Mouse (Mus musculus) intestine, embryonic 15.5 days (tissue): Measurements from ENCODE around the gene Taf3. TPM values are rescaled to one million over a fixed set of nuclear protein-coding genes. Genes with fewer than 3 reads are reported as not detected.

Experiments used
- ATAC-seq: fragments of 200-750 bp; cut with Nextera tagmentation; 2 replicates; pipeline ENCODE4 v1.8.0; 2017; ENCODE audit warnings: moderate TSS enrichment, moderate library complexity
- H3K27ac ChIP-seq: fragments of 300-500 bp; sonication (generic); 2 replicates; pipeline ENCODE4 v1.5.1; 2015; ENCODE audit warnings: mild to moderate bottlenecking, inconsistent platforms
- H3K27me3 ChIP-seq: fragments of 300-500 bp; sonication (generic); replicated peaks from 2 replicates; pipeline ENCODE4 v1.6.1; 2015; ENCODE audit warnings: inconsistent platforms
- H3K36me3 ChIP-seq: fragments of 300-500 bp; sonication (generic); 2 replicates; pipeline ENCODE4 v1.6.1; 2015; ENCODE audit warnings: inconsistent platforms
- H3K4me1 ChIP-seq: fragments of 300-500 bp; sonication (generic); replicated peaks from 2 replicates; pipeline ENCODE4 v1.6.1; 2015; ENCODE audit warnings: inconsistent platforms
- H3K4me2 ChIP-seq: fragments of 300-500 bp; sonication (generic); replicated peaks from 2 replicates; pipeline ENCODE4 v1.6.1; 2015; ENCODE audit warnings: mild to moderate bottlenecking, inconsistent platforms
- H3K4me3 ChIP-seq: fragments of 300-500 bp; sonication (generic); replicated peaks from 2 replicates; pipeline ENCODE4 v1.5.1; 2015; ENCODE audit warnings: inconsistent platforms
- H3K9ac ChIP-seq: fragments of 300-500 bp; sonication (generic); 2 replicates; pipeline ENCODE4 v1.6.1; 2015; ENCODE audit warnings: inconsistent platforms
- H3K9me3 ChIP-seq: fragments of 300-500 bp; sonication (generic); 2 replicates; pipeline ENCODE4 v1.6.1; 2016; ENCODE audit warnings: inconsistent platforms
- WGBS: fragments of 180-500 bp; shearing (Covaris S2); methylation state at CpG from one replicate; pipeline ENCODE4 v1.1.7; 2015; 5-methylcytosine and 5-hydroxymethylcytosine counted together
- polyA plus RNA-seq: library from polyadenylated mRNA; unstranded; fragments of >200 nt; fragmentation: Nextera tagmentation; extraction: Ambion mirVana; gene quantifications from 2 replicates; pipeline ENCODE4 v1.2.1, GENCODE M21; 2015

Gene Taf3
- polyA plus RNA-seq = 11.1 and 11.3 TPM in 2 replicates

GRCm38 (mm10) chr2:10048461-10048860, at the start of gene Taf3:
TSS of gene Taf3 (minus strand) at chr2:10048596.
- peak within 1 kb of the TSS; percentile 86 for H3K4me3 ChIP-seq
- H3K27me3 ChIP-seq = no peaks in the 10 kb centered on the region
- under 1% methylated on average over 36 of the region's 36 CpGs for WGBS
- H3K27ac ChIP-seq = 0 out of 2 replicates have a peak within 1 kb of the TSS, but pooled peaks have one; percentile 40
- H3K4me1 ChIP-seq = peaks cover 3% of the 10 kb centered on the region
- H3K4me2 ChIP-seq = peak within 1 kb of the TSS; percentile 84
- no peaks in the 10 kb centered on the region for H3K9me3 ChIP-seq
- H3K9ac ChIP-seq = peak within 1 kb of the TSS; percentile 80
- peak; percentile 93 for ATAC-seq
- H3K36me3 ChIP-seq = no peaks in the 10 kb centered on the region

GRCm38 (mm10) chr2:10094327-10095100, 46.1 kb upstream of the Taf3 start:
- no peak overlapping the region for H3K4me2 ChIP-seq
- ATAC-seq = peak; percentile 79
- H3K9me3 ChIP-seq = no peaks in the 10 kb centered on the region
- 66% methylated on average over 14 of the region's 14 CpGs for WGBS
- peaks cover 15% of the 10 kb centered on the region for H3K36me3 ChIP-seq
- no peak overlapping the region for H3K4me3 ChIP-seq
- no peaks in the 10 kb centered on the region for H3K27me3 ChIP-seq
- H3K9ac ChIP-seq = no peak overlapping the region
- no peaks in the 10 kb centered on the region for H3K4me1 ChIP-seq
- H3K27ac ChIP-seq = no peak overlapping the region

GRCm38 (mm10) chr2:10087256-10087850, 39.0 kb upstream of the Taf3 start:
- Histone ChIP-seq H3K4me2 (no peak overlapping the region), H3K27me3 (no peaks in the 10 kb centered on the region), H3K4me3 (no peak overlapping the region), H3K36me3 (peaks cover 26% of the 10 kb centered on the region), H3K4me1 (no peaks in the 10 kb centered on the region), H3K27ac (no peak overlapping the region), H3K9me3 (no peaks in the 10 kb centered on the region), H3K9ac (no peak overlapping the region)
- no peak for ATAC-seq
- WGBS = 81% methylated on average over 8 of the region's 8 CpGs

- no peak overlapping the region for H3K27ac ChIP-seq
These were observed 34.3 kb upstream of the Taf3 start for GRCm38 (mm10) chr2:10082737-10083136.

GRCm38 (mm10) chr2:10081453-10082080, 33.2 kb upstream of the Taf3 start:
- peak overlapping the region; percentile 78 for H3K4me3 ChIP-seq
- peaks cover 6% of the 10 kb centered on the region; the same call in 1 of the 2 replicates for H3K36me3 ChIP-seq
- H3K27me3 ChIP-seq = no peaks in the 10 kb centered on the region
- H3K4me2 ChIP-seq = peak overlapping the region; percentile 65
- WGBS = 81% methylated on average over 5 of the region's 5 CpGs
- peaks cover 26% of the 10 kb centered on the region for H3K4me1 ChIP-seq
- H3K9me3 ChIP-seq = no peaks in the 10 kb centered on the region
- no peak overlapping the region for H3K27ac ChIP-seq
- ATAC-seq = no peak
- H3K9ac ChIP-seq = no peak overlapping the region

More at GRCm38 (mm10) chr2:10082737-10083136, 34.3 kb upstream of the Taf3 start:
- Histone ChIP-seq H3K9ac (no peak overlapping the region), H3K36me3 (peaks cover 9% of the 10 kb centered on the region; the same call in 1 of the 2 replicates), H3K4me1 (peaks cover 22% of the 10 kb centered on the region), H3K27me3 (no peaks in the 10 kb centered on the region), H3K4me3 (no peak overlapping the region), H3K9me3 (no peaks in the 10 kb centered on the region), H3K4me2 (no peak overlapping the region)
- ATAC-seq = no peak
- 77% methylated on average over 1 of the region's 1 CpGs for WGBS

- Histone ChIP-seq H3K4me3 (peak within 1 kb of the TSS; percentile 78), H3K27me3 (no peaks in the 10 kb centered on the region), H3K4me1 (peaks cover 30% of the 10 kb centered on the region), H3K4me2 (peak within 1 kb of the TSS; percentile 65), H3K36me3 (peaks cover 4% of the 10 kb centered on the region; the same call in 1 of the 2 replicates), H3K27ac (peak within 1 kb of the TSS; percentile 90), H3K9me3 (no peaks in the 10 kb centered on the region), H3K9ac (peak within 1 kb of the TSS; percentile 97)
- peak; percentile 98 for ATAC-seq
- WGBS = under 1% methylated on average over 60 of the region's 61 CpGs
These were observed 32.1 kb upstream of the Taf3 start, which contains the start of the genes Atp5c1 and Kin for GRCm38 (mm10) chr2:10080310-10081010. TSS of gene Atp5c1 (minus strand) at chr2:10080510. TSS of gene Kin (plus strand) at chr2:10080593.

- Histone ChIP-seq H3K4me3 (peak overlapping the region; percentile 78), H3K4me1 (peaks cover 36% of the 10 kb centered on the region), H3K36me3 (peaks cover 4% of the 10 kb centered on the region; the same call in 1 of the 2 replicates), H3K4me2 (peak overlapping the region; percentile 59), H3K27ac (peak overlapping the region; percentile 90), H3K9ac (peak overlapping the region; percentile 97), H3K27me3 (no peaks in the 10 kb centered on the region), H3K9me3 (no peaks in the 10 kb centered on the region)
- under 1% methylated on average over 28 of the region's 28 CpGs for WGBS
- ATAC-seq = peak; percentile 54; the same call in 1 of the 2 replicates
These were observed 31.4 kb upstream of the Taf3 start for GRCm38 (mm10) chr2:10079745-10080309.

- H3K36me3 ChIP-seq = no peaks in the 10 kb centered on the region
- no peak overlapping the region for H3K9ac ChIP-seq
- no peak for ATAC-seq
- H3K9me3 ChIP-seq = no peaks in the 10 kb centered on the region
- 0 out of 2 replicates have a peak overlapping the region, but pooled peaks have one; percentile 22 for H3K4me2 ChIP-seq
- no peak overlapping the region for H3K4me3 ChIP-seq
- no peaks in the 10 kb centered on the region for H3K27me3 ChIP-seq
- no peak overlapping the region for H3K27ac ChIP-seq
- H3K4me1 ChIP-seq = peaks cover 43% of the 10 kb centered on the region
- WGBS = 55% methylated on average over 8 of the region's 8 CpGs
These were observed 28.3 kb upstream of the Taf3 start for GRCm38 (mm10) chr2:10076675-10077074.

GRCm38 (mm10) chr2:10074470-10074869, 26.1 kb upstream of the Taf3 start:
- 53% methylated on average over 7 of the region's 7 CpGs for WGBS
- peak; percentile 61 for ATAC-seq
- no peak overlapping the region for H3K9ac ChIP-seq
- no peak overlapping the region for H3K27ac ChIP-seq
- H3K27me3 ChIP-seq = no peaks in the 10 kb centered on the region
- peak overlapping the region; percentile 35; the same call in 1 of the 2 replicates for H3K4me2 ChIP-seq
- no peak overlapping the region for H3K4me3 ChIP-seq
- peaks cover 38% of the 10 kb centered on the region for H3K4me1 ChIP-seq
- H3K36me3 ChIP-seq = no peaks in the 10 kb centered on the region
- no peaks in the 10 kb centered on the region for H3K9me3 ChIP-seq

GRCm38 (mm10) chr2:10071751-10072150, 23.4 kb upstream of the Taf3 start:
- 82% methylated on average over 7 of the region's 7 CpGs for WGBS
- H3K4me1 ChIP-seq = peaks cover 20% of the 10 kb centered on the region
- no peak overlapping the region for H3K27ac ChIP-seq
- H3K9ac ChIP-seq = no peak overlapping the region
- H3K36me3 ChIP-seq = peaks cover 15% of the 10 kb centered on the region; the same call in 1 of the 2 replicates
- no peak overlapping the region for H3K4me2 ChIP-seq
- ATAC-seq = no peak
- no peaks in the 10 kb centered on the region for H3K27me3 ChIP-seq
- no peak overlapping the region for H3K4me3 ChIP-seq
- no peaks in the 10 kb centered on the region for H3K9me3 ChIP-seq

GRCm38 (mm10) chr2:10058836-10059235, 10.4 kb upstream of the Taf3 start:
- WGBS = 78% methylated on average over 5 of the region's 5 CpGs
- H3K4me2 ChIP-seq = no peak overlapping the region
- peaks cover 43% of the 10 kb centered on the region for H3K36me3 ChIP-seq
- H3K27ac ChIP-seq = no peak overlapping the region
- no peak for ATAC-seq
- no peaks in the 10 kb centered on the region for H3K9me3 ChIP-seq
- no peak overlapping the region for H3K9ac ChIP-seq
- no peaks in the 10 kb centered on the region for H3K4me1 ChIP-seq
- H3K27me3 ChIP-seq = no peaks in the 10 kb centered on the region
- no peak overlapping the region for H3K4me3 ChIP-seq
